ENCODE assay signal across 8 mouse cellular contexts in genomic region chr11:97152023-97152426, GRCm38 (mm10). TPM values are rescaled to one million over a fixed set of nuclear protein-coding genes. Genes with fewer than 3 reads are reported as not detected.
DNase-seq lines count a peak whose midpoint lies in the region; ATAC-seq and TF ChIP-seq lines count a peak whose summit lies in the region.

No protein-coding gene starts in this region.

- H3K9ac ChIP-seq in embryonic facial prominence, embryonic 13.5 days: no peak overlapping the region
- no peak overlapping the region for H3K9ac ChIP-seq in heart, postnatal 0 days (replicated peaks; ENCODE audit: low read depth, low read length)
- H3K9ac ChIP-seq in midbrain, embryonic 14.5 days (replicated peaks; ENCODE audit: low read length): peak overlapping the region; percentile 81; the same call in 1 of the 2 replicates

- peaks cover 19% of the 10 kb centered on the region for H3K27me3 ChIP-seq in Patski
- H3K27me3 ChIP-seq in embryonic facial prominence, embryonic 13.5 days: no peaks in the 10 kb centered on the region; the same call in 1 of the 2 replicates
- no peaks in the 10 kb centered on the region for H3K27me3 ChIP-seq in heart, postnatal 0 days (ENCODE audit: control insufficient read depth, insufficient read depth, low read length)
- H3K27me3 ChIP-seq in midbrain, embryonic 14.5 days (ENCODE audit: control insufficient read depth, insufficient read depth, low read length): no peaks in the 10 kb centered on the region

- peak overlapping the region; percentile 93 for H3K27ac ChIP-seq in embryonic facial prominence, embryonic 13.5 days
- no peak overlapping the region for H3K27ac ChIP-seq in heart, postnatal 0 days (ENCODE audit: low read depth)
- H3K27ac ChIP-seq in midbrain, embryonic 14.5 days (replicated peaks; ENCODE audit: low read depth, low read length): peak overlapping the region; percentile 96; the same call in 1 of the 2 replicates

- 2% methylated on average over 11 of the region's 11 CpGs for WGBS in embryonic facial prominence, embryonic 13.5 days
- 2% methylated on average over 11 of the region's 11 CpGs for WGBS in heart, postnatal 0 days
- WGBS in midbrain, embryonic 14.5 days: under 1% methylated on average over 11 of the region's 11 CpGs

- H3K36me3 ChIP-seq in embryonic facial prominence, embryonic 13.5 days: peaks cover 41% of the 10 kb centered on the region
- peaks cover 2% of the 10 kb centered on the region; the same call in 1 of the 2 replicates for H3K36me3 ChIP-seq in heart, postnatal 0 days (replicated peaks; ENCODE audit: control insufficient read depth, insufficient read depth, low read length)
- peaks cover 16% of the 10 kb centered on the region; the same call in 1 of the 2 replicates for H3K36me3 ChIP-seq in midbrain, embryonic 14.5 days (ENCODE audit: control insufficient read depth, insufficient read depth, low read length)

- H3K9me3 ChIP-seq in embryonic facial prominence, embryonic 13.5 days: no peaks in the 10 kb centered on the region
- H3K9me3 ChIP-seq in heart, postnatal 0 days (replicated peaks; ENCODE audit: control insufficient read depth, low read length): no peaks in the 10 kb centered on the region
- no peaks in the 10 kb centered on the region for H3K9me3 ChIP-seq in midbrain, embryonic 14.5 days (ENCODE audit: control insufficient read depth, low read length)

- POLR2A ChIA-PET in Patski (lab: Charles Lee): no interaction called here

- H3K4me2 ChIP-seq in embryonic facial prominence, embryonic 13.5 days: peak overlapping the region; percentile 83
- H3K4me2 ChIP-seq in heart, postnatal 0 days (ENCODE audit: low read depth, low read length): peak overlapping the region; percentile 99
- peak overlapping the region; percentile 77 for H3K4me2 ChIP-seq in midbrain, embryonic 14.5 days (ENCODE audit: low read length)

- peaks cover 53% of the 10 kb centered on the region for H3K4me1 ChIP-seq in embryonic facial prominence, embryonic 13.5 days
- peaks cover 24% of the 10 kb centered on the region; the same call in 1 of the 2 replicates for H3K4me1 ChIP-seq in heart, postnatal 0 days (ENCODE audit: control insufficient read depth, insufficient read depth)
- peaks cover 21% of the 10 kb centered on the region for H3K4me1 ChIP-seq in midbrain, embryonic 14.5 days (ENCODE audit: control insufficient read depth, insufficient read depth, low read length)

- no peak for TF ChIP-seq CTCF in Patski (IDR thresholded peaks at IDR 0.05)
- no peak for TF ChIP-seq CTCF in heart, postnatal 0 days (IDR thresholded peaks at IDR 0.05; ENCODE audit: low read depth)

- peak; percentile 71 for DNase-seq in 416B (ENCODE audit: low read depth)
- peak; percentile 53 for DNase-seq in Patski (ENCODE audit: low read depth, low spot score)
- DNase-seq in heart, postnatal 0 days (ENCODE audit: low spot score): peak; percentile 56
- peak; percentile 40 to 75 for DNase-seq in kidney, postnatal 36 days
- peak; percentile 45 for DNase-seq in midbrain, embryonic 14.5 days

- peak; percentile 32 for ATAC-seq in Patski
- ATAC-seq in embryonic facial prominence, embryonic 13.5 days (ENCODE audit: insufficient number of reproducible peaks, insufficient read depth, low FRiP score, low TSS enrichment, low read depth): no peak
- no peak for ATAC-seq in heart, postnatal 0 days (ENCODE audit: insufficient read depth, low read depth)
- no peak for ATAC-seq in midbrain, embryonic 14.5 days (ENCODE audit: low FRiP score, low TSS enrichment)
- ATAC-seq in activated CD4-positive, CD25-positive, alpha-beta regulatory T cell, adult 4 months: no peak
- no peak for ATAC-seq in frontal cortex, adult (ENCODE audit: low TSS enrichment)

- in situ Hi-C loops in Patski (cut with MboI; ENCODE audit: low pct_unique_long_range_greater_than_20kb): no loop called here

- H3K4me3 ChIP-seq in embryonic facial prominence, embryonic 13.5 days: peak overlapping the region; percentile 83
- peak overlapping the region; percentile 85 for H3K4me3 ChIP-seq in heart, postnatal 0 days (ENCODE audit: low read depth, low read length)
- peak overlapping the region; percentile 73 for H3K4me3 ChIP-seq in midbrain, embryonic 14.5 days (replicated peaks; ENCODE audit: low read depth, low read length)

- TF ChIP-seq EP300 in heart, postnatal 0 days (IDR thresholded peaks at IDR 0.05; ENCODE audit: low read depth): no peak

- CTCF ChIA-PET in Patski (lab: Charles Lee): interaction anchor here (0.9 to 1.4 kb wide), 4 partner anchors 9 to 29 kb away, joined by 3 read pairs; no protein-coding TSS in a partner anchor

RNA-seq across cellular contexts. Expression of gene Tbkbp1, which starts 0.7 kb away (rescaled TPM):
- 2.8 TPM for polyA plus RNA-seq in Patski (2021)
- 7.8 and 8.5 TPM in 2 replicates for polyA plus RNA-seq in embryonic facial prominence, embryonic 13.5 days (2015; fragmentation: Nextera tagmentation; extraction: Ambion mirVana)
- total RNA-seq in heart, postnatal 0 days (2014; rRNA removed; ENCODE audit: low replicate concordance): 8.9 and 27.8 TPM in 2 replicates
- 2.8 and 3.4 TPM in 2 replicates for polyA plus RNA-seq in heart, postnatal 0 days (2015; fragmentation: Nextera tagmentation; extraction: Ambion mirVana)
- 9.1 and 9.2 TPM in 2 replicates for polyA plus RNA-seq in midbrain, embryonic 14.5 days (2014; fragmentation: Nextera tagmentation; extraction: Ambion mirVana)
- polyA plus RNA-seq in activated CD4-positive, CD25-positive, alpha-beta regulatory T cell, adult 4 months (2017; shearing (Covaris generic)): under 1 TPM in 1 of 2 experiments, not detected in 1; 0.37 TPM

RNA-seq across cellular contexts. Expression of gene Kpnb1, which starts 35.7 kb away (rescaled TPM):
- 187 TPM for polyA plus RNA-seq in Patski (2021)
- polyA plus RNA-seq in embryonic facial prominence, embryonic 13.5 days (2015; fragmentation: Nextera tagmentation; extraction: Ambion mirVana): 59.7 and 62.6 TPM in 2 replicates
- 68.2 and 74.8 TPM in 2 replicates for total RNA-seq in heart, postnatal 0 days (2014; rRNA removed; ENCODE audit: low replicate concordance)
- 17.9 and 18.4 TPM in 2 replicates for polyA plus RNA-seq in heart, postnatal 0 days (2015; fragmentation: Nextera tagmentation; extraction: Ambion mirVana)
- polyA plus RNA-seq in midbrain, embryonic 14.5 days (2014; fragmentation: Nextera tagmentation; extraction: Ambion mirVana): 33.8 and 48.6 TPM in 2 replicates
- 10 to 100 TPM; 28.8 to 40.6 TPM for polyA plus RNA-seq in activated CD4-positive, CD25-positive, alpha-beta regulatory T cell, adult 4 months (2017; shearing (Covaris generic))

RNA-seq across cellular contexts. Expression of gene Tbx21, which starts 36.9 kb away (rescaled TPM):
- not detected for polyA plus RNA-seq in Patski (2021)
- 0.08 and 0.10 TPM in 2 replicates for polyA plus RNA-seq in embryonic facial prominence, embryonic 13.5 days (2015; fragmentation: Nextera tagmentation; extraction: Ambion mirVana)
- not detected in 2 replicates for total RNA-seq in heart, postnatal 0 days (2014; rRNA removed; ENCODE audit: low replicate concordance)
- polyA plus RNA-seq in heart, postnatal 0 days (2015; fragmentation: Nextera tagmentation; extraction: Ambion mirVana): not detected in 2 replicates
- polyA plus RNA-seq in midbrain, embryonic 14.5 days (2014; fragmentation: Nextera tagmentation; extraction: Ambion mirVana): 0.13 TPM in 1 of 2 replicates, not detected in the other
- polyA plus RNA-seq in activated CD4-positive, CD25-positive, alpha-beta regulatory T cell, adult 4 months (2017; shearing (Covaris generic)): 1 to 10 TPM; 4.5 to 5.6 TPM
